Mouse (Mus musculus): ENCODE data around the gene Myl6b. TPM values are rescaled to one million over a fixed set of nuclear protein-coding genes. Genes with fewer than 3 reads are reported as not detected.
"Not testable (repeated sequence)": the region's sequence is repeated elsewhere in the genome, so short reads cannot be mapped to it uniquely, and the experiment has no call there.

Gene Myl6b
- polyA plus RNA-seq, 1 experiment from 2014 or later = 2.4 TPM

DNA sequence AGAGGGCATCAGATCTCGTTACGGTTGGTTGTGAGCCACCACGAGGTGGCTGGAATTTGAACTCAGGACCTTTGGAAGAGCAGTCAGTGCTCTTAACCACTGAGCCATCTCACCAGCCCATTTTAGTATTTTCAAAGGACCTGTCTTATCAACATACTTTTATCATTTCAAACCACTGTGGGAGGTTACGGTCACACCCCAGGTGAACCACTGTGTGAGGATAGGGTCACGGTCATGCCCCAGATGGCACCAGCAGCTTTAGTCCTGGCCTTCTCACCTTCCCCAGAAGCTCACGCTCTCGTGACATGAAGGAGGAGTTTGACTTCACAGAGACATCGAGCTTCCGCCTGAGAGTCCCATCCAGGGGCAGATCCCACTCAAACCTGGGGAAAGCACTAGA is 12.7 kb upstream of the Myl6b start:
- Histone ChIP-seq H3K36me3 (ENCODE audit: control insufficient read depth, insufficient read depth, low read length) (0 out of 2 replicates have a peak, but pooled peaks cover 4% of the 10 kb centered on the region), H3K4me1 (ENCODE audit: control insufficient read depth, insufficient read depth, low read length) (no peaks in the 10 kb centered on the region), H3K4me3 (ENCODE audit: low read depth, low read length) (no peak overlapping the region), H3K27me3 (ENCODE audit: control insufficient read depth, insufficient read depth, low read length) (peaks cover 3% of the 10 kb centered on the region; the same call in 1 of the 2 replicates), H3K9ac (ENCODE audit: low read length) (no peak overlapping the region), H3K4me2 (ENCODE audit: low read depth) (no peak overlapping the region), H3K27ac (ENCODE audit: low read depth, low read length) (no peak overlapping the region), H3K9me3 (ENCODE audit: control insufficient read depth, low read length) (no peaks in the 10 kb centered on the region)
- ATAC-seq (ENCODE audit: insufficient read depth, low FRiP score, low TSS enrichment) (no peak), DNase-seq (ENCODE audit: low spot score) (no peak)
- 87% methylated on average over 9 of the region's 9 CpGs for WGBS

DNA sequence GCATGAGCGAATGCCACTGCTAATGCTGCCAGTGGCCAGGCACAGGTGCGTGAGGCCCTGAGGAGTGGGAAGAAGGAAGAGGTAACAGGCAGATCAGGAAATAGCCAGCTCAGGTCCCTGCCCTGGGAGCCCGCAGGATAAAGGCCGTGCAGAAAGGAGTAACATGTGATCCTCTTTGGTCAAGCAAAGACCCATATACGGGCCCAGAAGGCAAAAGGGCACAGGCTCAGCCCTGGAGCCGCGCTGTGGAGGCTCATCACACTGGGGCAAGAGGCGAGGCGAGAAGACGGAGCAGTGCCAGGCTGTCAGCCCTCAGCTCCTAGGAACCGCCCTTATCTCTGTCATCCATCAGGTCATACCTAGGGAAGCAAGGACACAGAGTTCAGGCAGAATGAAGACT is 11.8 kb upstream of the Myl6b start:
- Histone ChIP-seq H3K9ac (ENCODE audit: low read length) (no peak overlapping the region), H3K27ac (ENCODE audit: low read depth, low read length) (no peak overlapping the region), H3K4me2 (ENCODE audit: low read depth) (no peak overlapping the region), H3K27me3 (ENCODE audit: control insufficient read depth, insufficient read depth, low read length) (no peaks in the 10 kb centered on the region), H3K4me3 (ENCODE audit: low read depth, low read length) (no peak overlapping the region), H3K9me3 (ENCODE audit: control insufficient read depth, low read length) (no peaks in the 10 kb centered on the region), H3K36me3 (ENCODE audit: control insufficient read depth, insufficient read depth, low read length) (0 out of 2 replicates have a peak, but pooled peaks cover 2% of the 10 kb centered on the region), H3K4me1 (ENCODE audit: control insufficient read depth, insufficient read depth, low read length) (no peaks in the 10 kb centered on the region)
- ATAC-seq (ENCODE audit: insufficient read depth, low FRiP score, low TSS enrichment) (no peak), DNase-seq (ENCODE audit: low spot score) (no peak)
- 88% methylated on average over 11 of the region's 11 CpGs for WGBS

DNA sequence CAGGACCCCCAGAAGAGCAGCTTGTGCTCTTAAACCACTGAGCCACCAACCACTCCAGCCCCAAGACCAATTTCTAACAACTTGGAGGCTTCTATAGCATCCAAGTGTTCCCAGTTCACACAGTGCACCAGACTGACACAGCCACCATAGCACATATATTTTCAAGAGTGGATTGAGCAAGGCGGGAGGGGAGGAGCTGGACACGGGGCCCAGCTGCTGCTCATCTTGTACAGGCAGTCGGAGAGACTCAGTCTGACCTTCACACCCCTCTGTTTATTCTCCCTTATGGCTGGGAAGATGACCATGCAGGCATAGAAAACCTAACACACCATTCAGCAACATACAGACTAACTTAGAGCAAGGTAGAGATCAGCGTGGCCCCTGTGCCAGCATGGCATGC is 11.3 kb upstream of the Myl6b start:
- Histone ChIP-seq H3K4me3 (ENCODE audit: low read depth, low read length) (no peak overlapping the region), H3K4me1 (ENCODE audit: control insufficient read depth, insufficient read depth, low read length) (no peaks in the 10 kb centered on the region), H3K27ac (ENCODE audit: low read depth, low read length) (no peak overlapping the region), H3K4me2 (ENCODE audit: low read depth) (no peak overlapping the region), H3K9ac (ENCODE audit: low read length) (no peak overlapping the region), H3K9me3 (ENCODE audit: control insufficient read depth, low read length) (no peaks in the 10 kb centered on the region), H3K36me3 (ENCODE audit: control insufficient read depth, insufficient read depth, low read length) (0 out of 2 replicates have a peak, but pooled peaks cover 2% of the 10 kb centered on the region), H3K27me3 (ENCODE audit: control insufficient read depth, insufficient read depth, low read length) (no peaks in the 10 kb centered on the region)
- ATAC-seq (ENCODE audit: insufficient read depth, low FRiP score, low TSS enrichment) (no peak), DNase-seq (ENCODE audit: low spot score) (no peak)
- 80% methylated on average over 4 of the region's 4 CpGs for WGBS

DNA sequence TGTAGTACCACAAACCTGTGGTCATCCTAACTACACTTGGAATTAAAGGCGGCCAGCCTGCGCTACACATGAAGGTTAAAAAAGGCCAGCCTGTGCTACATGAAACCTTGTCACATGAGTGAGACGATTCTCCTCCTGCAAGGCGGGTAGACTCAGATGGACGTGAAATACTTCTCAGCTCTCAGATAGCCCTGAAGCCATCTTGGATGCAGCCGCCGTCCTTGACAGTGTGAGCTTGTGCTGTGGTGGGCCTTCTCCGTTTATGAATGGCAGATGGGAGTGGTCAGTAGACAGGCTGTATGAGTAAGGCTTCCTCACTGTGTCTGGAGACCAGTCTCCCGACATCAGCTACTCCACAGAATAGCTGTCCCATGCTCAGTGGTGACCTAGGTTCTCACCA is 10.7 kb upstream of the Myl6b start:
- no peak overlapping the region for H3K4me2 ChIP-seq (ENCODE audit: low read depth)
- H3K27ac ChIP-seq (ENCODE audit: low read depth, low read length) = no peak overlapping the region
- H3K9me3 ChIP-seq (ENCODE audit: control insufficient read depth, low read length) = no peaks in the 10 kb centered on the region
- H3K9ac ChIP-seq (ENCODE audit: low read length) = no peak overlapping the region
- ATAC-seq (ENCODE audit: insufficient read depth, low FRiP score, low TSS enrichment) (no peak), DNase-seq (ENCODE audit: low spot score) (no peak)
- no peaks in the 10 kb centered on the region for H3K4me1 ChIP-seq (ENCODE audit: control insufficient read depth, insufficient read depth, low read length)
- WGBS = 90% methylated on average over 9 of the region's 9 CpGs
- H3K36me3 ChIP-seq (ENCODE audit: control insufficient read depth, insufficient read depth, low read length) = 0 out of 2 replicates have a peak, but pooled peaks cover 2% of the 10 kb centered on the region
- H3K27me3 ChIP-seq (ENCODE audit: control insufficient read depth, insufficient read depth, low read length) = no peaks in the 10 kb centered on the region
- H3K4me3 ChIP-seq (ENCODE audit: low read depth, low read length) = no peak overlapping the region

DNA sequence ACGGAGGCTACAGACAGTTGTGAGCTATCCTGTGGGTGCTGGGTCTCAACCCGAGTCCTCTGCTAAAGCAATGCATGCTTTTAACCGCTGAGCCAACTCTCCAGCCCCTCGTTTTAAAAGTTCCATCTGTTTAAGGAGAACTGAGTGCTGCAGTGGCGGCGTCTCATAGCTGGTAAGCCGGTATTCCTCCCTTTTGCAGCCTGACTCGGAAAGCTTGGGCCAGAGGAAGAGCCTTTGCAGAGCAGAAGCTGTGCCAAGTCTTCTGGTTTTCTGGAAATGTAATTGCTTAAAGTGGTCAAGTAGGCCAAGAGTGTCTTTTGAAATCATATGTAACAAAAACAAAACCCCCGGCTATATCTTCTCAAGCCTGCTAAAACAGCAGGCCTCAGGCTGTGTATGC is 9.8 kb upstream of the Myl6b start:
- Histone ChIP-seq H3K27me3 (ENCODE audit: control insufficient read depth, insufficient read depth, low read length) (no peaks in the 10 kb centered on the region), H3K4me1 (ENCODE audit: control insufficient read depth, insufficient read depth, low read length) (no peaks in the 10 kb centered on the region), H3K4me2 (ENCODE audit: low read depth) (no peak overlapping the region), H3K27ac (ENCODE audit: low read depth, low read length) (no peak overlapping the region), H3K9me3 (ENCODE audit: control insufficient read depth, low read length) (no peaks in the 10 kb centered on the region), H3K36me3 (ENCODE audit: control insufficient read depth, insufficient read depth, low read length) (0 out of 2 replicates have a peak, but pooled peaks cover 2% of the 10 kb centered on the region), H3K4me3 (ENCODE audit: low read depth, low read length) (no peak overlapping the region), H3K9ac (ENCODE audit: low read length) (no peak overlapping the region)
- WGBS = 84% methylated on average over 9 of the region's 9 CpGs
- ATAC-seq (ENCODE audit: insufficient read depth, low FRiP score, low TSS enrichment) = no peak
- DNase-seq (ENCODE audit: low spot score) = no peak

DNA sequence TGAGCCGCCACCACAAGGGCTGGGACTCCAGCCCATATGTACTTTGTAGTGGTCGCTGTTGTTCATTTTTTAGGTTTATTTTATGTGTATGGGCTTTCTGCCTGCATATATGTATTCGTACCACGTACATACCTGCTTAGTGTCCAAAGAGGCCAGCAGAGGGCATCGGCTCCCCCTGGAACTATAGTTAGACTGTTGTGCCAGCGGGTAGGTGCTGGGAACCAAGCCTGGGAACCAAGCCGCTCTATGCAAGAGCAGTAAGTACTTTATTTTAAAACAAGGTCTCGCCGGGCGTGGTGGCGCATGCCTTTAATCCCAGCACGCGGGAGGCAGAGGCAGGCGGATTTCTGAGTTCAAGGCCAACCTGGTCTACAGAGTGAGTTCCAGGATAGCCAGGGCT is 7.5 kb upstream of the Myl6b start:
- WGBS = 94% methylated on average over 14 of the region's 14 CpGs
- Histone ChIP-seq H3K4me3 (ENCODE audit: low read depth, low read length) (no peak overlapping the region), H3K27ac (ENCODE audit: low read depth, low read length) (no peak overlapping the region), H3K27me3 (ENCODE audit: control insufficient read depth, insufficient read depth, low read length) (no peaks in the 10 kb centered on the region), H3K36me3 (ENCODE audit: control insufficient read depth, insufficient read depth, low read length) (0 out of 2 replicates have a peak, but pooled peaks cover 2% of the 10 kb centered on the region), H3K9me3 (ENCODE audit: control insufficient read depth, low read length) (no peaks in the 10 kb centered on the region), H3K9ac (ENCODE audit: low read length) (no peak overlapping the region), H3K4me2 (ENCODE audit: low read depth) (no peak overlapping the region), H3K4me1 (ENCODE audit: control insufficient read depth, insufficient read depth, low read length) (no peaks in the 10 kb centered on the region)
- DNase-seq (ENCODE audit: low spot score) = no peak
- ATAC-seq (ENCODE audit: insufficient read depth, low FRiP score, low TSS enrichment) = no peak

DNA sequence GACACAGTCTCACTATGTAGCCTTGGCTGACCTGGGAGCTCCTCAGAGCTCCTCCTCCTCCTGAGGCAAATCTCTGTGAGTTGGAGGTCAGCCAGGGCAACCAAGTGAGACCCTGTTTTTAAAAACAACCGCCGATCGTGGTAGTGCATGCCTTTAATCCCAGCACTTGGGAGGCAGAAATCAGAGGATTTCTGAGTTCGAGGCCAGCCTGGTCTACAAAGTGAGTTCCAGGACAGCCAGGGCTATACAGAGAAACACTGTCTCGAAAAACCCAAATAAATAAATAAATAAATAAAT is 6.8 kb upstream of the Myl6b start:
- not testable (repeated sequence) for H3K27me3 ChIP-seq (ENCODE audit: control insufficient read depth, insufficient read depth, low read length); H3K4me1 ChIP-seq (ENCODE audit: control insufficient read depth, insufficient read depth, low read length); ATAC-seq (ENCODE audit: insufficient read depth, low FRiP score, low TSS enrichment); H3K36me3 ChIP-seq (ENCODE audit: control insufficient read depth, insufficient read depth, low read length); DNase-seq (ENCODE audit: low spot score); H3K9ac ChIP-seq (ENCODE audit: low read length); H3K4me2 ChIP-seq (ENCODE audit: low read depth); H3K4me3 ChIP-seq (ENCODE audit: low read depth, low read length); H3K27ac ChIP-seq (ENCODE audit: low read depth, low read length); H3K9me3 ChIP-seq (ENCODE audit: control insufficient read depth, low read length)
- WGBS = 95% methylated on average over 5 of the region's 5 CpGs

DNA sequence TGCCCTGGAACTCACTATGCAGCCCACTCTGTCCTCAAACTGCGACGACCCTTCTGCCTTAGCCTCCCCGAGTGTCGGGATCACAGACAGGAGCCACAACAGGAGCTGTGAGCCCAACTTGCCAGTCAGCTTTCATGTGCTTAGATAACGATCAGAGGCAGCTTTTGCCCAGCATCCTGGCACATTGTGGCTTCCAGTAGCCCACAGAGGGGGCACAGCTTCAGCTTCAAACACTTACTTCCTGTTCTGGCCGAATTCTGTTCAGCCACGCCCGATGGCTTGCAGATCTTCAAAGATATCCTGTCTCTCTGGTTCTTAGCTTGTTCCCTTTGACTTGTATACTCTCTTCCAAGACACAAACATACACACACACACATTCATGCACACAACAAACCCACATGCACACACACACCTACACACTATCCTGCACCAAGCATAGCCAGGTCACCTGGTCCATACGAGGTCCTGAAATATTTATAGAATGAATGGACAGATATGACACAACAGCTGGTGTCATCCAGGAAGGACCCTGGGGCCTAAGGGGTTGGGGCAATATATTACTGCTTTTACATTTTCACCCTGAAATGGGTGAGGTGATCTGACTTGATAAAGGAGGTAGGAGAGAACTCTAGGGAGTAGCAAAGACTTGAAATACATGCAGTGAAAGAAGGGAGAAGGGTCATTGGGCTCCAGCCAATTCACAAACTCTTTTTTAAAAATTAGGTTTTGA is 6.3 kb upstream of the Myl6b start:
- no peak overlapping the region for H3K27ac ChIP-seq (ENCODE audit: low read depth, low read length)
- H3K4me1 ChIP-seq (ENCODE audit: control insufficient read depth, insufficient read depth, low read length) = no peaks in the 10 kb centered on the region
- no peaks in the 10 kb centered on the region for H3K9me3 ChIP-seq (ENCODE audit: control insufficient read depth, low read length)
- H3K4me2 ChIP-seq (ENCODE audit: low read depth) = no peak overlapping the region
- no peak overlapping the region for H3K9ac ChIP-seq (ENCODE audit: low read length)
- 78% methylated on average over 9 of the region's 9 CpGs for WGBS
- H3K4me3 ChIP-seq (ENCODE audit: low read depth, low read length) = no peak overlapping the region
- ATAC-seq (ENCODE audit: insufficient read depth, low FRiP score, low TSS enrichment) (no peak), DNase-seq (ENCODE audit: low spot score) (no peak)
- no peaks in the 10 kb centered on the region for H3K27me3 ChIP-seq (ENCODE audit: control insufficient read depth, insufficient read depth, low read length)
- H3K36me3 ChIP-seq (ENCODE audit: control insufficient read depth, insufficient read depth, low read length) = no peaks in the 10 kb centered on the region

DNA sequence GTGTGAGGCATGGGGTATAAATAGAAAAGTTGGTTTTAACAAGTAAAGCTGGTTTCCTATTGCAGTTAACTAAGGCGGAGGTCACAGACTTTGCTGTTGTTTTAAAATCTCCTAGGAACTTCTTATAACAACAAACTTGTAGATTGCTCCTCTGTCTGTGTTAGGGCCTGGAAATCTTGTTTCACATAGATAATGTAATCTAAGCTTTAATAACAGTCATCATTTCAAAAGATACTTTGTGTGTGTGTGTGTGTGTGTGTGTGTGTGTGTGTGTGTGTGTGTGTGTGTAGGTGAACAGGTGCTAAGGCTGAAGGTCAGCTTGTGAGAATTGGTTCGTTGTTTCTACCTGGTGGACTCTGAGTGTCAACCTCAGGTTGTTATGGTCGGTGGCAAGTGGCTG is 5.5 kb upstream of the Myl6b start:
- no peak overlapping the region for H3K27ac ChIP-seq (ENCODE audit: low read depth, low read length)
- no peak overlapping the region for H3K4me2 ChIP-seq (ENCODE audit: low read depth)
- no peaks in the 10 kb centered on the region for H3K9me3 ChIP-seq (ENCODE audit: control insufficient read depth, low read length)
- WGBS = 87% methylated on average over 3 of the region's 3 CpGs
- H3K4me3 ChIP-seq (ENCODE audit: low read depth, low read length) = no peak overlapping the region
- DNase-seq (ENCODE audit: low spot score) = no peak
- H3K27me3 ChIP-seq (ENCODE audit: control insufficient read depth, insufficient read depth, low read length) = no peaks in the 10 kb centered on the region
- no peak for ATAC-seq (ENCODE audit: insufficient read depth, low FRiP score, low TSS enrichment)
- H3K4me1 ChIP-seq (ENCODE audit: control insufficient read depth, insufficient read depth, low read length) = 0 out of 2 replicates have a peak, but pooled peaks cover 3% of the 10 kb centered on the region
- H3K9ac ChIP-seq (ENCODE audit: low read length) = no peak overlapping the region
- no peaks in the 10 kb centered on the region for H3K36me3 ChIP-seq (ENCODE audit: control insufficient read depth, insufficient read depth, low read length)
